Mouse (Mus musculus): ENCODE results near the gene Olfr495. TPM values are rescaled to one million over a fixed set of nuclear protein-coding genes. Genes with fewer than 3 reads are reported as not detected.

Olfr495 gene
- 0.11 TPM in 1 of 2 replicates, not detected in the other for polyA plus RNA-seq (2014; fragmentation: Nextera tagmentation; extraction: Ambion mirVana)

- Histone ChIP-seq H3K4me2 (ENCODE audit: low read depth, low read length) (no peak within 1 kb of the TSS), H3K4me3 (ENCODE audit: low read depth, low read length) (no peak within 1 kb of the TSS), H3K9me3 (ENCODE audit: control insufficient read depth, low read length) (no peaks in the 10 kb centered on the region), H3K4me1 (ENCODE audit: control insufficient read depth, insufficient read depth, low read length) (no peaks in the 10 kb centered on the region), H3K27me3 (replicated peaks; ENCODE audit: control insufficient read depth, insufficient read depth, low read length) (no peaks in the 10 kb centered on the region), H3K9ac (ENCODE audit: low read depth, low read length) (no peak within 1 kb of the TSS), H3K27ac (replicated peaks; ENCODE audit: low read depth, low read length) (no peak within 1 kb of the TSS), H3K36me3 (ENCODE audit: control insufficient read depth, insufficient read depth, low read length) (no peaks in the 10 kb centered on the region)
- no peak for ATAC-seq (ENCODE audit: low read depth)
- no peak for DNase-seq (ENCODE audit: low spot score)
- WGBS, result 65% methylated on average over 1 of the region's 1 CpGs
Measured at GRCm38 (mm10) chr7:108392867-108393266, at the start of gene Olfr495. Olfr495 (plus strand) TSS chr7:108393167.

GRCm38 (mm10) chr7:108346879-108347278 is 46.1 kb upstream of the Olfr495 start, which contains the start of gene Olfr493:
Olfr493 (minus strand) TSS chr7:108346979.
- DNase-seq (ENCODE audit: low spot score) (no peak), ATAC-seq (ENCODE audit: low read depth) (no peak)
- Histone ChIP-seq H3K4me2 (ENCODE audit: low read depth, low read length) (no peak within 1 kb of the TSS), H3K36me3 (ENCODE audit: control insufficient read depth, insufficient read depth, low read length) (no peaks in the 10 kb centered on the region), H3K27ac (replicated peaks; ENCODE audit: low read depth, low read length) (no peak within 1 kb of the TSS), H3K4me3 (ENCODE audit: low read depth, low read length) (no peak within 1 kb of the TSS), H3K9me3 (ENCODE audit: control insufficient read depth, low read length) (no peaks in the 10 kb centered on the region), H3K9ac (ENCODE audit: low read depth, low read length) (no peak within 1 kb of the TSS), H3K4me1 (ENCODE audit: control insufficient read depth, insufficient read depth, low read length) (no peaks in the 10 kb centered on the region), H3K27me3 (replicated peaks; ENCODE audit: control insufficient read depth, insufficient read depth, low read length) (no peaks in the 10 kb centered on the region)
- WGBS, result 69% methylated on average over 1 of the region's 1 CpGs

DNA sequence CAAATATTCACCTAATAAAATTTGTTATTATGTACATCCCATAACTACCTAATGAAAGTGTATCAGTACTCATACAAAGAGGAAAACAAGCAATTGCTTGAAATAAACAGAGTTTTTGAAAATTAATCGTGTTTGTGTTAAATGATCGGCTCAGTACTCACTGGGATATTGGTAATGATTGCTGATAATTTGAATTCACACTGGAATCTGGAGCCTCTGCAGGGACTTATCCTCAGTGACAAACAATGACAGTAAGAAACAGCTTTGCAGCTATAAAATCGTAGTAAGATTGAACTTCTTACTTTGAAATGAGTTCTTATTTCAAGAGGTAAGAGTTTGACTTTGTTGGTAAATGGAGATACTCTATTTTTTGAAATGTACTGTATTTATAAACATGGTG is 27.9 kb upstream of the Olfr495 start, which contains the start of gene Olfr494:
Gene Olfr494 (plus strand): TSS at position 301 of the 400 bp plus-strand sequence.
- no peak within 1 kb of the TSS for H3K4me2 ChIP-seq (ENCODE audit: low read depth, low read length)
- H3K4me3 ChIP-seq (ENCODE audit: low read depth, low read length), result no peak within 1 kb of the TSS
- H3K4me1 ChIP-seq (ENCODE audit: control insufficient read depth, insufficient read depth, low read length), result no peaks in the 10 kb centered on the region
- H3K9me3 ChIP-seq (ENCODE audit: control insufficient read depth, low read length), result no peaks in the 10 kb centered on the region
- 80% methylated on average over 3 of the region's 3 CpGs for WGBS
- H3K9ac ChIP-seq (ENCODE audit: low read depth, low read length), result no peak within 1 kb of the TSS
- no peaks in the 10 kb centered on the region for H3K36me3 ChIP-seq (ENCODE audit: control insufficient read depth, insufficient read depth, low read length)
- ATAC-seq (ENCODE audit: low read depth) (no peak), DNase-seq (ENCODE audit: low spot score) (no peak)
- H3K27ac ChIP-seq (replicated peaks; ENCODE audit: low read depth, low read length), result no peak within 1 kb of the TSS
- no peaks in the 10 kb centered on the region for H3K27me3 ChIP-seq (replicated peaks; ENCODE audit: control insufficient read depth, insufficient read depth, low read length)

GRCm38 (mm10) chr7:108420121-108420520 is 27.2 kb downstream of the Olfr495 start, which contains the start of gene Olfr497:
Olfr497 (plus strand) TSS chr7:108420421.
- Histone ChIP-seq H3K27ac (replicated peaks; ENCODE audit: low read depth, low read length) (no peak within 1 kb of the TSS), H3K4me2 (ENCODE audit: low read depth, low read length) (no peak within 1 kb of the TSS), H3K9me3 (ENCODE audit: control insufficient read depth, low read length) (no peaks in the 10 kb centered on the region), H3K4me3 (ENCODE audit: low read depth, low read length) (no peak within 1 kb of the TSS), H3K9ac (ENCODE audit: low read depth, low read length) (no peak within 1 kb of the TSS), H3K36me3 (ENCODE audit: control insufficient read depth, insufficient read depth, low read length) (no peaks in the 10 kb centered on the region), H3K4me1 (ENCODE audit: control insufficient read depth, insufficient read depth, low read length) (no peaks in the 10 kb centered on the region), H3K27me3 (replicated peaks; ENCODE audit: control insufficient read depth, insufficient read depth, low read length) (no peaks in the 10 kb centered on the region)
- WGBS, result 75% methylated on average over 2 of the region's 2 CpGs
- ATAC-seq (ENCODE audit: low read depth) (no peak), DNase-seq (ENCODE audit: low spot score) (no peak)

Other genes starting within 250 kb of the Olfr495 start
- 0.31 TPM in 1 of 2 replicates, not detected in the other for gene Olfr485, start 233.3 kb upstream of the Olfr495 start, polyA plus RNA-seq (2014; fragmentation: Nextera tagmentation; extraction: Ambion mirVana)
- gene Olfr486, start 220.4 kb upstream of the Olfr495 start, polyA plus RNA-seq (2014; fragmentation: Nextera tagmentation; extraction: Ambion mirVana), result not detected in 2 replicates
- 0.14 TPM in 1 of 2 replicates, not detected in the other for gene Olfr487, start 178.5 kb upstream of the Olfr495 start, polyA plus RNA-seq (2014; fragmentation: Nextera tagmentation; extraction: Ambion mirVana)
- gene Olfr488, start 134.8 kb upstream of the Olfr495 start, polyA plus RNA-seq (2014; fragmentation: Nextera tagmentation; extraction: Ambion mirVana), result not detected in 2 replicates
- gene Olfr490, start 104.2 kb upstream of the Olfr495 start, polyA plus RNA-seq (2014; fragmentation: Nextera tagmentation; extraction: Ambion mirVana), result not detected in 2 replicates
- 0.13 TPM in 1 of 2 replicates, not detected in the other for gene Olfr491, start 79.7 kb upstream of the Olfr495 start, polyA plus RNA-seq (2014; fragmentation: Nextera tagmentation; extraction: Ambion mirVana)
- gene Olfr492, start 69.5 kb upstream of the Olfr495 start, polyA plus RNA-seq (2014; fragmentation: Nextera tagmentation; extraction: Ambion mirVana), result not detected in 2 replicates
- gene Olfr493, start 46.2 kb upstream of the Olfr495 start, polyA plus RNA-seq (2014; fragmentation: Nextera tagmentation; extraction: Ambion mirVana), result not detected in 2 replicates
- gene Olfr494, start 27.8 kb upstream of the Olfr495 start, polyA plus RNA-seq (2014; fragmentation: Nextera tagmentation; extraction: Ambion mirVana), result 0.22 TPM in 1 of 2 replicates, not detected in the other
- not detected in 2 replicates for gene Olfr497, start 27.3 kb downstream of the Olfr495 start, polyA plus RNA-seq (2014; fragmentation: Nextera tagmentation; extraction: Ambion mirVana)
- gene Olfr498, start 72.2 kb downstream of the Olfr495 start, polyA plus RNA-seq (2014; fragmentation: Nextera tagmentation; extraction: Ambion mirVana), result 0.13 TPM in 1 of 2 replicates, not detected in the other
- 0.07 TPM in 1 of 2 replicates, not detected in the other for gene Olfr502, start 131.9 kb downstream of the Olfr495 start, polyA plus RNA-seq (2014; fragmentation: Nextera tagmentation; extraction: Ambion mirVana)
- gene Olfr503, start 151.4 kb downstream of the Olfr495 start, polyA plus RNA-seq (2014; fragmentation: Nextera tagmentation; extraction: Ambion mirVana), result not detected in 2 replicates
- gene Olfr504, start 172.6 kb downstream of the Olfr495 start, polyA plus RNA-seq (2014; fragmentation: Nextera tagmentation; extraction: Ambion mirVana), result not detected in 2 replicates
- gene Olfr506, start 217.6 kb downstream of the Olfr495 start, polyA plus RNA-seq (2014; fragmentation: Nextera tagmentation; extraction: Ambion mirVana), result 0.16 TPM in 1 of 2 replicates, not detected in the other
- not detected in 2 replicates for gene Olfr507, start 228.6 kb downstream of the Olfr495 start, polyA plus RNA-seq (2014; fragmentation: Nextera tagmentation; extraction: Ambion mirVana)
- gene Olfr508, start 236.8 kb downstream of the Olfr495 start, polyA plus RNA-seq (2014; fragmentation: Nextera tagmentation; extraction: Ambion mirVana), result not detected in 2 replicates